Mouse (Mus musculus) heart, embryonic 12.5 days (tissue): Measurements from ENCODE around the gene Igtp. TPM values are rescaled to one million over a fixed set of nuclear protein-coding genes. Genes with fewer than 3 reads are reported as not detected.
"Not testable (repeated sequence)": the region's sequence is repeated elsewhere in the genome, so short reads cannot be mapped to it uniquely, and the experiment has no call there.

Experiments used
- ATAC-seq: fragments of 200-750 bp; cut with Nextera tagmentation; 2 replicates; pipeline ENCODE4 v1.8.0; 2017; ENCODE audit warnings: moderate TSS enrichment, moderate library complexity; ENCODE audit not compliant: insufficient number of reproducible peaks, low FRiP score
- H3K27ac ChIP-seq: fragments of 300-500 bp; sonication (generic); 2 replicates; pipeline ENCODE4 v1.5.1; 2016; ENCODE audit warnings: mild to moderate bottlenecking, moderate library complexity; ENCODE audit not compliant: poor library complexity, severe bottlenecking
- H3K27me3 ChIP-seq: fragments of 300-500 bp; sonication (generic); replicated peaks from 2 replicates; pipeline ENCODE4 v1.6.1; 2016; ENCODE audit warnings: mild to moderate bottlenecking, moderate library complexity
- H3K36me3 ChIP-seq: fragments of 300-500 bp; sonication (generic); 2 replicates; pipeline ENCODE4 v1.6.1; 2016; ENCODE audit warnings: mild to moderate bottlenecking, moderate library complexity
- H3K4me1 ChIP-seq: fragments of 300-500 bp; sonication (generic); replicated peaks from 2 replicates; pipeline ENCODE4 v1.6.1; 2016; ENCODE audit warnings: mild to moderate bottlenecking
- H3K4me2 ChIP-seq: fragments of 300-500 bp; sonication (generic); 2 replicates; pipeline ENCODE4 v1.6.1; 2016; ENCODE audit warnings: mild to moderate bottlenecking, moderate library complexity
- H3K4me3 ChIP-seq: fragments of 300-500 bp; sonication (generic); 2 replicates; pipeline ENCODE4 v1.5.1; 2016; ENCODE audit warnings: mild to moderate bottlenecking
- H3K9ac ChIP-seq: fragments of 300-500 bp; sonication (generic); 2 replicates; pipeline ENCODE4 v1.6.1; 2016; ENCODE audit warnings: mild to moderate bottlenecking, moderate library complexity
- H3K9me3 ChIP-seq: fragments of 300-500 bp; sonication (generic); replicated peaks from 2 replicates; pipeline ENCODE4 v1.6.1; 2016; ENCODE audit warnings: mild to moderate bottlenecking, moderate library complexity
- WGBS: fragments of 180-500 bp; shearing (Covaris S2); methylation state at CpG from one replicate; pipeline ENCODE4 v1.1.7; 2016; 5-methylcytosine and 5-hydroxymethylcytosine counted together
- polyA plus RNA-seq: library from polyadenylated mRNA; unstranded; fragments of >200 nt; fragmentation: Nextera tagmentation; extraction: Ambion mirVana; gene quantifications from 2 replicates; pipeline ENCODE4 v1.2.1, GENCODE M21; 2016

The Igtp gene
- polyA plus RNA-seq, 1 experiment from 2014 or later: 3.7 TPM

- no peak for ATAC-seq
- H3K4me2 ChIP-seq: peak overlapping the region; percentile 71
- H3K4me3 ChIP-seq: no peak overlapping the region
- no peaks in the 10 kb centered on the region for H3K9me3 ChIP-seq
- H3K27ac ChIP-seq: no peak overlapping the region
- H3K36me3 ChIP-seq: no peaks in the 10 kb centered on the region
- WGBS: 68% methylated on average over 7 of the region's 7 CpGs
- peaks cover 18% of the 10 kb centered on the region for H3K4me1 ChIP-seq
- no peak overlapping the region for H3K9ac ChIP-seq
- H3K27me3 ChIP-seq: no peaks in the 10 kb centered on the region
Observed at GRCm38 (mm10) chr11:58213673-58214342, 14.5 kb downstream of the Igtp start.

- ATAC-seq: peak; percentile 92
- H3K9ac ChIP-seq: peak overlapping the region; percentile 77
- no peaks in the 10 kb centered on the region for H3K9me3 ChIP-seq
- H3K36me3 ChIP-seq: no peaks in the 10 kb centered on the region
- 21% methylated on average over 17 of the region's 17 CpGs for WGBS
- peak overlapping the region; percentile 71 for H3K4me2 ChIP-seq
- peaks cover 18% of the 10 kb centered on the region for H3K4me1 ChIP-seq
- peak overlapping the region; percentile 59 for H3K27ac ChIP-seq
- peak overlapping the region; percentile 64 for H3K4me3 ChIP-seq
- no peaks in the 10 kb centered on the region for H3K27me3 ChIP-seq
Observed at GRCm38 (mm10) chr11:58214391-58215048, 15.2 kb downstream of the Igtp start.

GRCm38 (mm10) chr11:58215049-58215430 is 15.7 kb downstream of the Igtp start:
- H3K27ac ChIP-seq, H3K9me3 ChIP-seq, H3K27me3 ChIP-seq, H3K36me3 ChIP-seq: not testable (repeated sequence)
- 16% methylated on average over 2 of the region's 3 CpGs for WGBS
- Histone ChIP-seq H3K9ac (peak overlapping the region; percentile 51; the same call in 1 of the 2 replicates), H3K4me1 (peaks cover 18% of the 10 kb centered on the region), H3K4me3 (peak overlapping the region; percentile 64), H3K4me2 (peak overlapping the region; percentile 71)
- ATAC-seq: peak; percentile 56

- H3K36me3 ChIP-seq: no peaks in the 10 kb centered on the region
- H3K27ac ChIP-seq: no peak overlapping the region
- no peak for ATAC-seq
- 67% methylated on average over 5 of the region's 5 CpGs for WGBS
- no peak overlapping the region for H3K9ac ChIP-seq
- no peak overlapping the region for H3K4me3 ChIP-seq
- H3K27me3 ChIP-seq: no peaks in the 10 kb centered on the region
- no peaks in the 10 kb centered on the region for H3K9me3 ChIP-seq
- peaks cover 17% of the 10 kb centered on the region for H3K4me1 ChIP-seq
- H3K4me2 ChIP-seq: 0 out of 2 replicates have a peak overlapping the region, but pooled peaks have one; percentile 9
Observed at GRCm38 (mm10) chr11:58215814-58216213, 16.5 kb downstream of the Igtp start.

- no peak overlapping the region for H3K4me2 ChIP-seq
- WGBS: 79% methylated on average over 6 of the region's 6 CpGs
- no peak for ATAC-seq
Observed at GRCm38 (mm10) chr11:58216823-58217222, 17.5 kb downstream of the Igtp start.

GRCm38 (mm10) chr11:58223751-58224150 is 24.4 kb downstream of the Igtp start:
- H3K4me1 ChIP-seq: peaks cover 16% of the 10 kb centered on the region
- 20% methylated on average over 4 of the region's 4 CpGs for WGBS
- H3K27ac ChIP-seq: peak overlapping the region; percentile 29; the same call in 1 of the 2 replicates
- no peaks in the 10 kb centered on the region for H3K27me3 ChIP-seq
- H3K4me3 ChIP-seq: no peak overlapping the region
- H3K9me3 ChIP-seq: no peaks in the 10 kb centered on the region
- ATAC-seq: no peak
- no peaks in the 10 kb centered on the region for H3K36me3 ChIP-seq
- H3K9ac ChIP-seq: no peak overlapping the region
- no peak overlapping the region for H3K4me2 ChIP-seq

More at GRCm38 (mm10) chr11:58216823-58217222, 17.5 kb downstream of the Igtp start:
- Histone ChIP-seq H3K9ac (no peak overlapping the region), H3K27me3 (no peaks in the 10 kb centered on the region), H3K4me1 (0 out of 2 replicates have a peak, but pooled peaks cover 9% of the 10 kb centered on the region), H3K9me3 (no peaks in the 10 kb centered on the region), H3K4me3 (no peak overlapping the region), H3K36me3 (no peaks in the 10 kb centered on the region), H3K27ac (no peak overlapping the region)

- Histone ChIP-seq H3K9me3 (no peaks in the 10 kb centered on the region), H3K9ac (no peak overlapping the region), H3K4me3 (no peak overlapping the region), H3K27ac (no peak overlapping the region), H3K36me3 (no peaks in the 10 kb centered on the region), H3K4me2 (no peak overlapping the region), H3K27me3 (no peaks in the 10 kb centered on the region), H3K4me1 (peaks cover 16% of the 10 kb centered on the region)
- WGBS: 55% methylated on average over 7 of the region's 7 CpGs
- no peak for ATAC-seq
Observed at GRCm38 (mm10) chr11:58224313-58224712, 25.0 kb downstream of the Igtp start.

- H3K4me1 ChIP-seq: peaks cover 16% of the 10 kb centered on the region
- H3K9ac ChIP-seq: not testable (repeated sequence)
- 78% methylated on average over 2 of the region's 2 CpGs for WGBS
Observed at GRCm38 (mm10) chr11:58224872-58225271, 25.5 kb downstream of the Igtp start.

GRCm38 (mm10) chr11:58225655-58226054 is 26.3 kb downstream of the Igtp start:
- Histone ChIP-seq H3K4me3 (no peak overlapping the region), H3K36me3 (no peaks in the 10 kb centered on the region), H3K9me3 (no peaks in the 10 kb centered on the region), H3K9ac (no peak overlapping the region), H3K27me3 (0 out of 2 replicates have a peak, but pooled peaks cover 4% of the 10 kb centered on the region), H3K4me1 (peaks cover 16% of the 10 kb centered on the region), H3K27ac (no peak overlapping the region), H3K4me2 (peak overlapping the region; percentile 8; the same call in 1 of the 2 replicates)
- 5% methylated on average over 5 of the region's 5 CpGs for WGBS
- peak; percentile 41 for ATAC-seq

More at GRCm38 (mm10) chr11:58224872-58225271, 25.5 kb downstream of the Igtp start:
- not testable (repeated sequence) for H3K9me3 ChIP-seq, H3K27me3 ChIP-seq, ATAC-seq, H3K4me3 ChIP-seq, H3K4me2 ChIP-seq, H3K36me3 ChIP-seq, H3K27ac ChIP-seq

- H3K27me3 ChIP-seq: 0 out of 2 replicates have a peak, but pooled peaks cover 4% of the 10 kb centered on the region
- H3K4me2 ChIP-seq: no peak overlapping the region
- no peak overlapping the region for H3K4me3 ChIP-seq
- no peaks in the 10 kb centered on the region for H3K36me3 ChIP-seq
- H3K9ac ChIP-seq: no peak overlapping the region
- no peak overlapping the region for H3K27ac ChIP-seq
- H3K4me1 ChIP-seq: peaks cover 16% of the 10 kb centered on the region
- H3K9me3 ChIP-seq: no peaks in the 10 kb centered on the region
- ATAC-seq: no peak
Observed at GRCm38 (mm10) chr11:58226425-58226824, 27.1 kb downstream of the Igtp start.

GRCm38 (mm10) chr11:58228021-58228420 is 28.7 kb downstream of the Igtp start:
- Histone ChIP-seq H3K27me3 (0 out of 2 replicates have a peak, but pooled peaks cover 11% of the 10 kb centered on the region), H3K4me1 (peaks cover 14% of the 10 kb centered on the region)
- 85% methylated on average over 2 of the region's 2 CpGs for WGBS
- not testable (repeated sequence) for H3K4me3 ChIP-seq, H3K36me3 ChIP-seq, H3K4me2 ChIP-seq, ATAC-seq, H3K9me3 ChIP-seq, H3K9ac ChIP-seq, H3K27ac ChIP-seq
